Mouse (Mus musculus) cerebellum, adult (tissue): ENCODE data around the gene 1600012H06Rik.
"Not testable (repeated sequence)": the region's sequence is repeated elsewhere in the genome, so short reads cannot be mapped to it uniquely, and the experiment has no call there.

ENCODE experiments used
- ATAC-seq: cut with Nextera tagmentation; 2 replicates; pipeline ENCODE4 v1.9.2; 2017; ENCODE audit warnings: mild to moderate bottlenecking, moderate library complexity, mixed read lengths; ENCODE audit not compliant: insufficient number of reproducible peaks, low FRiP score, low TSS enrichment

Gene 1600012H06Rik

GRCm38 (mm10) chr17:14942181-14942580 lies 803 bp upstream of the 1600012H06Rik start:
- not testable (repeated sequence) for ATAC-seq

- no peak; the same call in 1 of the 2 replicates for ATAC-seq
These were observed 710 bp downstream of the 1600012H06Rik start for GRCm38 (mm10) chr17:14943729-14944059.

GRCm38 (mm10) chr17:14944551-14944950 lies 1.6 kb downstream of the 1600012H06Rik start:
- ATAC-seq, result no peak

- ATAC-seq, result no peak
These were observed 6.3 kb downstream of the 1600012H06Rik start for GRCm38 (mm10) chr17:14949161-14949827.

- ATAC-seq, result no peak
These were observed 10.5 kb downstream of the 1600012H06Rik start for GRCm38 (mm10) chr17:14953452-14953851.

GRCm38 (mm10) chr17:14958686-14959327 lies 15.8 kb downstream of the 1600012H06Rik start:
- no peak for ATAC-seq

- no peak for ATAC-seq
These were observed 17.0 kb downstream of the 1600012H06Rik start for GRCm38 (mm10) chr17:14959979-14960378.

- no peak for ATAC-seq
These were observed 17.5 kb downstream of the 1600012H06Rik start for GRCm38 (mm10) chr17:14960520-14960919.

- ATAC-seq, result peak; percentile 87
These were observed 18.1 kb downstream of the 1600012H06Rik start, which contains the start of gene Phf10 for GRCm38 (mm10) chr17:14960951-14961556. Phf10 (minus strand) TSS chr17:14961273.

GRCm38 (mm10) chr17:14961557-14962154 lies 18.7 kb downstream of the 1600012H06Rik start:
- peak; percentile 59 for ATAC-seq

GRCm38 (mm10) chr17:14968373-14968913 lies 25.5 kb downstream of the 1600012H06Rik start:
- ATAC-seq, result not testable (repeated sequence)

GRCm38 (mm10) chr17:14977718-14978361 lies 34.9 kb downstream of the 1600012H06Rik start:
- ATAC-seq, result peak; percentile 58; the same call in 1 of the 2 replicates

- ATAC-seq, result peak; percentile 95
These were observed 35.5 kb downstream of the 1600012H06Rik start, which contains the start of the genes 9030025P20Rik and Gm3417 for GRCm38 (mm10) chr17:14978362-14979038. 9030025P20Rik (plus strand) TSS chr17:14978468. Gm3417 (minus strand) TSS chr17:14978790.

GRCm38 (mm10) chr17:14990116-14990702 lies 47.2 kb downstream of the 1600012H06Rik start:
- ATAC-seq, result not testable (repeated sequence)

GRCm38 (mm10) chr17:14992522-14993138 lies 49.6 kb downstream of the 1600012H06Rik start:
- ATAC-seq, result peak; percentile 81

- peak; percentile 38 for ATAC-seq
These were observed 50.3 kb downstream of the 1600012H06Rik start for GRCm38 (mm10) chr17:14993139-14993832.

- not testable (repeated sequence) for ATAC-seq
These were observed 51.2 kb downstream of the 1600012H06Rik start for GRCm38 (mm10) chr17:14994140-14994539.

- ATAC-seq, result not testable (repeated sequence)
These were observed 57.1 kb downstream of the 1600012H06Rik start for GRCm38 (mm10) chr17:15000047-15000446.
